Mouse (Mus musculus) neural tube, embryonic 13.5 days (tissue): Measurements from ENCODE around the gene Prkce. TPM values are rescaled to one million over a fixed set of nuclear protein-coding genes. Genes with fewer than 3 reads are reported as not detected.
A peak's percentile ranks its signal among the peaks of the same experiment; 100 is the strongest.

ENCODE experiments used
- ATAC-seq: fragments of 200-750 bp; cut with Nextera tagmentation; 2 replicates; pipeline ENCODE4 v1.8.0; 2017; ENCODE audit warnings: low read depth, mild to moderate bottlenecking, moderate TSS enrichment, moderate library complexity
- H3K27ac ChIP-seq: fragments of 300-500 bp; sonication (generic); replicated peaks from 2 replicates; pipeline ENCODE4 v1.5.1; 2015; ENCODE audit warnings: moderate library complexity, mild to moderate bottlenecking, inconsistent platforms
- H3K27me3 ChIP-seq: fragments of 300-500 bp; sonication (generic); 2 replicates; pipeline ENCODE4 v1.6.1; 2015; ENCODE audit warnings: mild to moderate bottlenecking, inconsistent platforms
- H3K36me3 ChIP-seq: fragments of 300-500 bp; sonication (generic); 2 replicates; pipeline ENCODE4 v1.6.1; 2015; ENCODE audit warnings: mild to moderate bottlenecking, inconsistent platforms
- H3K4me1 ChIP-seq: fragments of 300-500 bp; sonication (generic); replicated peaks from 2 replicates; pipeline ENCODE4 v1.6.1; 2015; ENCODE audit warnings: inconsistent platforms
- H3K4me2 ChIP-seq: fragments of 300-500 bp; sonication (generic); 2 replicates; pipeline ENCODE4 v1.6.1; 2015; ENCODE audit warnings: inconsistent platforms, mild to moderate bottlenecking, moderate library complexity
- H3K4me3 ChIP-seq: fragments of 300-500 bp; sonication (generic); 2 replicates; pipeline ENCODE4 v1.5.1; 2015; ENCODE audit warnings: mild to moderate bottlenecking, inconsistent platforms
- H3K9ac ChIP-seq: fragments of 300-500 bp; sonication (generic); 2 replicates; pipeline ENCODE4 v1.6.1; 2015; ENCODE audit warnings: moderate library complexity, mild to moderate bottlenecking, inconsistent platforms
- H3K9me3 ChIP-seq: fragments of 300-500 bp; sonication (generic); 2 replicates; pipeline ENCODE4 v1.6.1; 2016; ENCODE audit warnings: inconsistent platforms
- WGBS: fragments of 180-500 bp; shearing (Covaris S2); methylation state at CpG from one replicate; pipeline ENCODE4 v1.1.7; 2015; 5-methylcytosine and 5-hydroxymethylcytosine counted together
- polyA plus RNA-seq: library from polyadenylated mRNA; unstranded; fragments of >200 nt; fragmentation: Nextera tagmentation; extraction: Ambion mirVana; gene quantifications from 2 replicates; pipeline ENCODE4 v1.2.1, GENCODE M21; 2015

Gene Prkce
- polyA plus RNA-seq, 1 experiment from 2014 or later, result 27.7 TPM

DNA sequence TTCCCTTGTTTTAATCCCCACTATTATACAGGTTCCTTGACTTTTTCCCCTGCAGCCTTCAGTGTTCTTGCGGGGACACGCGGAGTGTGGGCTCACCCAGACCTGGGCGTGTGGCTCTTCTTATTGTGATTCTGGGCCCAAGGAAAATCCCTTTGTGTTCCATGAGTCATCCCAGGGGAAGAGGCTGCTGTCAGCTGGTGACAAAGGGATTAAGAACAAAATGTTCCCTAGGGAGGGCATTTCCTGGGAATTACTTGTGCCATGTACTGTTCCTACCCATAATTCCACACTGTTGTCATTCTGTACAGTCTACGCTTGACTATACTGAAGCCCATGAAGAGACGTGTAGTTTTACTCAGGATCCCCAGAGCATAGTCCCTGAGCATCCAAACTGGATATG lies 10.6 kb upstream of the Prkce start:
- Histone ChIP-seq H3K27ac (no peak overlapping the region), H3K36me3 (no peaks in the 10 kb centered on the region), H3K4me2 (no peak overlapping the region), H3K4me1 (no peaks in the 10 kb centered on the region; the same call in 1 of the 2 replicates), H3K9me3 (no peaks in the 10 kb centered on the region), H3K4me3 (no peak overlapping the region), H3K27me3 (no peaks in the 10 kb centered on the region), H3K9ac (no peak overlapping the region)
- 79% methylated on average over 6 of the region's 6 CpGs for WGBS
- ATAC-seq, result no peak

DNA sequence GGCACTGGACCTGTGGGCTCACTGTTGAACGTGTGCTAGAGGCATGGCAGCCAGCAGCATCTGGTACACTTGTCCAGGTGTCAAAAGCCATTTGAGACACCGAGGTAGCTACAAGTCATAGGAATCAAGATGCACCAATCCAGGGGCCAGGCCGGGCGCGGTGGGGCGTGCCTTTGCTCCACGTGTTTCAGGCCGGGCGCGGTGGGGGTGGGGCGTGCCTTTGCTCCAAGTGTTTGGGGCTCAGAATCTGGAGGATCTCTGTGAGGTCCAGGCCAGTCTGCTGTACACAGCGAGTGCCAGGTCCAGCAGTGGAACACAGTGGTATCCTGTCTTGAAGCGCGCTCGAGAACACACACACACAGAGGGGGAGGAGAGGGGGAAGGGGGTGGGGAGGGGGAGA lies 4.9 kb upstream of the Prkce start:
- H3K4me1 ChIP-seq, result peaks cover 7% of the 10 kb centered on the region
- H3K9ac ChIP-seq, result no peak overlapping the region
- no peaks in the 10 kb centered on the region for H3K27me3 ChIP-seq
- no peaks in the 10 kb centered on the region for H3K9me3 ChIP-seq
- no peaks in the 10 kb centered on the region for H3K36me3 ChIP-seq
- no peak for ATAC-seq
- 71% methylated on average over 15 of the region's 15 CpGs for WGBS
- no peak overlapping the region for H3K27ac ChIP-seq
- no peak overlapping the region for H3K4me2 ChIP-seq
- H3K4me3 ChIP-seq, result no peak overlapping the region

DNA sequence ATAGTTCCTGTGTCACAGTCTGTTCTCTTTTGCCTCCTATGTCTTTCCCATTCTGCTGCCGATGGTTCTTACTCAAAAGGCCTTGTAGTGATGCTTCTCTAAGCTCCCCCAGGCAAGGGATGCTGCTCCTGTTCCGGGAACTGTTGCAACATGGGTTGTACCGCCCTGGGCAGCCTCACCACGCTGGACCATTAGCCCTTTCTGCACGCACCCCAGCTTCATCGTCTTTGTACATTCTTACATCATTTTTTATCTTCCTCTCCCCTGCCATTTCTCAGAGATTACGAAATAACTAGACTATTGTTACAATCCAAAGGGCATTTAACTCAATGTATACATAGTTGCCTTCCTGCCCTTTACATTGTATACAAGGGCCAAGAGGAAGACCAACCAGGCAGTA lies 3.2 kb upstream of the Prkce start:
- no peak overlapping the region for H3K4me2 ChIP-seq
- WGBS, result 77% methylated on average over 7 of the region's 7 CpGs
- ATAC-seq, result no peak
- no peaks in the 10 kb centered on the region for H3K9me3 ChIP-seq
- no peak overlapping the region for H3K9ac ChIP-seq
- no peak overlapping the region for H3K27ac ChIP-seq
- peaks cover 15% of the 10 kb centered on the region for H3K4me1 ChIP-seq
- no peaks in the 10 kb centered on the region for H3K36me3 ChIP-seq
- H3K27me3 ChIP-seq, result no peaks in the 10 kb centered on the region
- no peak overlapping the region for H3K4me3 ChIP-seq

DNA sequence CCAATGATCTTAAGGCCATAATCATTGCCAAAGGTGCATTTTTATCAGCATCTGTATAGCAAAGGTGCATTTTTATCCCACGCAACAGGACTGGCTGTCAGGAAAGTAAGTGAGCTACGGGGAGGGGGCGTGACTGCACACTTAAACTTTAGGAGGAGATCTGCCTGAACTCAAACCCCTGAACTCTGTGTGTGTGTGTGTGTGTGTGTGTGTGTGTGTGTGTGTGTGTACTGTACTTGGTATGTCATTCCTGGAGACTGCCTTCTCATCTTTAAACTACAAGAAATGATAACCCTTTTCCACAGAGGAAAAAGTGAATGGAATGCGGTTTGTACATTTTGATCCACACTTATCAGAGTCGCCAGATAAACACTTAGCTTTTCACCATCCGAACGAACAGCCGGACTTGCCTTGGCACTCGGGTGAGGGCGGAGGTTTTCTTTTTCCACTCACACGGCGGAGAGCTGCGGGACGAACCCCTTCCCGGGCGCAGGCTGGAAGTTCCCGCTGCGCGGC lies 1.5 kb upstream of the Prkce start:
- H3K9me3 ChIP-seq, result no peaks in the 10 kb centered on the region
- peaks cover 32% of the 10 kb centered on the region for H3K4me1 ChIP-seq
- ATAC-seq, result no peak
- peak overlapping the region; percentile 93 for H3K9ac ChIP-seq
- no peaks in the 10 kb centered on the region for H3K36me3 ChIP-seq
- 3% methylated on average over 19 of the region's 19 CpGs for WGBS
- peak overlapping the region; percentile 76 for H3K4me2 ChIP-seq
- H3K27ac ChIP-seq, result peak overlapping the region; percentile 96
- H3K4me3 ChIP-seq, result peak overlapping the region; percentile 80
- H3K27me3 ChIP-seq, result no peaks in the 10 kb centered on the region

DNA sequence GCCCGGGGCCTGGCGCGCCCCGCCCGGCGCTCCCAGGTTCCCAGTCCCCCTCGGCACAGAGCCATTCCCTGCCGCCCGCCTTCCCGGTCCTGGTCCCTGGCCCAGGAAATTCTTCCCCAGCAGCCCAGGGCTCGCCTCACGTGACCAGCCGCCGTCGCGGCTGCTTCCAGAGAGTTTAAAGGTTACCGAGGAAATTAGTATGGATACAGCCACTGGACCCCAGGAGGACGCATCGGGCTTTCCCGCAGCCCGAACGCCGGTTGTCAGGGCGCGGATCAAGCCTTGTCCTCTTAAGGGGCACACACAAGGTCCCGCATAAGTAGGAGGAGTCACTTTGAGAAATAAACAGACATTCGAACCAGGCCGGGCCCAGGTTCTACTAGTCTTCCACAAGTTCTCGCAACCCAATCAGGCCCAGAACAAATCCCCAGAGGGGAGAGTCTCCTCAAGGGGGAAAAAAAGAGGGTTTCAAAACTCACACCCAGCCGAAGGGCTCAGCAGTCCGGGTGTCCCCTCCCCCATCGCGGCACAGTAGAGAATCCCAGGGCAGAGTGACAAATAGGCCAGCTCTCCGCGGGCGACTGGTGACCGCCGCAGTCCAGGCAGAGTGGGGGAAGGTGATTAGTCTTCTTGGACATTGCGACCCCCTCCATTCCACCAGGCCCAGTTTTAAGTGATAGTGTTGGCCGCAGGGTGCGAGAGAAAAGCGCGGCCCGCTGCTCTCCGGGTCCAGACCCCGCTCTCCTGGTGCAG lies 842 bp upstream of the Prkce start:
- Histone ChIP-seq H3K4me1 (peaks cover 37% of the 10 kb centered on the region), H3K9me3 (no peaks in the 10 kb centered on the region), H3K36me3 (no peaks in the 10 kb centered on the region), H3K27ac (peak overlapping the region; percentile 96), H3K4me3 (peak overlapping the region; percentile 80), H3K4me2 (peak overlapping the region; percentile 76), H3K27me3 (no peaks in the 10 kb centered on the region), H3K9ac (peak overlapping the region; percentile 93)
- WGBS, result under 1% methylated on average over 46 of the region's 46 CpGs
- ATAC-seq, result peak; percentile 75

DNA sequence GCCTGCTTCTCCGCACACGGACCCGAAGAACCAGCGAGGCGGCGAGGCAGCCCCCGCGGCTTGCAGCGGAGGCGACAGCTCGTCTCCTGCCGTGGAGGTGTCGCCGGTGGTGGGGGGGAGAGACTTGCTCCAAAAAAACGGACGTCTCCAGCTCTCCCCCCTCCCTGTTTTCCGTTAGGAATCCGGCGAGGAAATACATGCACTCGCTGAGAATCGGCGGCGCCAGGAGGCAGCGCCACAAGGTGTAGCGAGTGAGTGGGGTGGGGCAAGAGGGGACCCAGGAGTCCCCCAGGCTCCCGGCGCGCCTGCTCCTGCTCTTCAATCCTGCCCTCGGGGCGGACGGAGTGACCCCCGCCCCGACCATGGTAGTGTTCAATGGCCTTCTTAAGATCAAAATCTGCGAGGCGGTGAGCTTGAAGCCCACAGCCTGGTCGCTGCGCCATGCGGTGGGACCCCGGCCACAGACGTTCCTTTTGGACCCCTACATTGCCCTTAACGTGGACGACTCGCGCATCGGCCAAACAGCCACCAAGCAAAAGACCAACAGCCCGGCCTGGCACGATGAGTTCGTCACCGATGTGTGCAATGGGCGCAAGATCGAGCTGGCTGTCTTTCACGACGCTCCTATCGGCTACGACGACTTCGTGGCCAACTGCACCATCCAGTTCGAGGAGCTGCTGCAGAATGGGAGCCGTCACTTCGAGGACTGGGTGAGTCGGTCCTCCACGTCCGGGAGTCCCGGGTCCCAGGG lies 821 bp downstream of the Prkce start:
- Histone ChIP-seq H3K4me1 (peaks cover 42% of the 10 kb centered on the region), H3K27me3 (no peaks in the 10 kb centered on the region), H3K4me2 (peak overlapping the region; percentile 76), H3K36me3 (peaks cover 8% of the 10 kb centered on the region; the same call in 1 of the 2 replicates), H3K9me3 (no peaks in the 10 kb centered on the region), H3K4me3 (peak overlapping the region; percentile 80), H3K9ac (peak overlapping the region; percentile 93), H3K27ac (peak overlapping the region; percentile 96)
- WGBS, result under 1% methylated on average over 64 of the region's 64 CpGs
- peak; percentile 12; the same call in 1 of the 2 replicates for ATAC-seq

DNA sequence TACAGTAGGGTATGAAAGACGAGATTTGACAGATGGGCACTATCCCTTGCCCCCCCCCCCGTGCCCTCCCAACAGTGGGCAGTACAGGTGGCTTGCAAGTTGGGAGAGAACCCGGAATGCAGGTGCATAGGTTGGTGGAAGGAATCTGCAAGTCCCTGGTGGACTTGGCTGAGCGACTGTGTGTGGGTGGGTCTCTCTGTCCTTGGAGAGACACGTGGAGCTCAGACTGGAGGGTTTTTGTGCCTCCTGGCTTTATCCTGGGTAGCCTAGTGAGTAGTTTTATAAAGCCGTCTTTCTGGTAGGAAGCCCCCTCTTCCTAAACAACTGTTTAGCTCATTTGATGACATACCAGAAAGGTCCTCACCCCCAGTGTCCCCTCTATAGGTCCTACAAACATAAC lies 1.5 kb downstream of the Prkce start:
- Histone ChIP-seq H3K36me3 (peaks cover 14% of the 10 kb centered on the region; the same call in 1 of the 2 replicates), H3K4me2 (peak overlapping the region; percentile 76), H3K9me3 (no peaks in the 10 kb centered on the region), H3K4me3 (peak overlapping the region; percentile 80), H3K4me1 (peaks cover 42% of the 10 kb centered on the region), H3K9ac (peak overlapping the region; percentile 93), H3K27me3 (no peaks in the 10 kb centered on the region), H3K27ac (peak overlapping the region; percentile 96; the same call in 1 of the 2 replicates)
- ATAC-seq, result no peak
- WGBS, result 21% methylated on average over 6 of the region's 6 CpGs

DNA sequence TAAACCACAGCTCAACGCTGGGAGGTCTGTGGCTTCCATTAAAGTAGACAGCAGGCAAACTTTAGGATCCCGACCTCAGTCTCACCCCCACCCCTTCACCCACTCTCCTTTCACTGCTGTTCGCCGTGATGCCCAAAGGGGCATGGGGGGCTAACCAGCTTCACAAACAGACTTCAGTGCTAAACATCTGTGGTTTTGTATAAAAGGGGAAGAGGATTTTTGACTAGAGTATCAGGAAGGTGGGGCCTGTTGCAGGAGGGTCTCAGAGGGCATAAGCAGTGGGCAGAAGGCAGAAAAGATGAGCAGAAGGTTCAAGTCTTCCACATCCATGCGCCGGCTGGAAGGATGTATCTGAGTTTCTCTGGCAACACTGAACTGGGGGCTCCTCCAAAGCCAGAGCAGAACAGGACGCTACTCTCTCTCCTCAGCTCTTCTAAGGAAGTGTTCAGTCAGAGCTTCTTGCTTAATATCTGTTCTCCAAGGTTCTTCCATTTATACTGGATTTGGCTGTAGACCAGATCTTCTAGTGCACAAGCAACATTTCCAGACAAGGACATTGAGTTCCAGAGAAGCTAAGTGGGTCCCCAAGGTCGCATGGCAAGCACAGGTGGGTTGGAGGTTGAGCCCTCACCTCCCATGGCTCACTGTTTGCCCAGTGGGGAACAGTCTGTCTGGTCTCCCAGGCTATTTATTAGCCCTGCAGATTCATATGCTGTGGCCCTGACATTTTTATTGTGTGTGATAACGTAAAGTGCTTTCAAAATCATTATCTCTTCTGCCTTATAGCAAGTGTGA lies 2.8 kb downstream of the Prkce start:
- peaks cover 42% of the 10 kb centered on the region for H3K4me1 ChIP-seq

DNA sequence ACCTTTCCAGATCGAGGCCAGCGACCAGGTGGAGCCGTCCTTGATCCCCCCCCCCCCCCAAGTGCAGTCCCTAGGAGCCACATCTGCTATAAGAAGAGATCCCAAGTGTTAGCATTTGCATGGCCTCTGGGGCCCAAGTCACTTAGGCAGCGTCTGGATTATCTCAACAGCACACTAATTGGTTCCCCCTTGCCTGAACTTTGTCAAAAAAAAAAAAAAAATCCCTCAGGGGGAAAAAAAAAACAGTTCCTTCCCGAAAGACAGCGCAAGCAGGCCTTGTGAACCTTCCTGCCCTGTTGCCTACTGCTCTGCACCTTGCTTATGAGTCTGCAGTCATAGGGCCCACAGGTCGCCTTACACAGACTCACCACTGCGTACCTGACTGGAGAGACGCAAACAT lies 7.9 kb downstream of the Prkce start:
- H3K27ac ChIP-seq, result no peak overlapping the region
- no peak overlapping the region for H3K4me2 ChIP-seq
- H3K9me3 ChIP-seq, result no peaks in the 10 kb centered on the region
- peaks cover 14% of the 10 kb centered on the region; the same call in 1 of the 2 replicates for H3K36me3 ChIP-seq
- H3K9ac ChIP-seq, result no peak overlapping the region
- no peak overlapping the region for H3K4me3 ChIP-seq
- 66% methylated on average over 9 of the region's 9 CpGs for WGBS
- no peak for ATAC-seq
- peaks cover 38% of the 10 kb centered on the region for H3K4me1 ChIP-seq
- H3K27me3 ChIP-seq, result no peaks in the 10 kb centered on the region

More for the DNA sequence above, 2.8 kb downstream of the Prkce start:
- Histone ChIP-seq H3K27me3 (no peaks in the 10 kb centered on the region), H3K9ac (peak overlapping the region; percentile 93), H3K27ac (0 out of 2 replicates have a peak overlapping the region, but pooled peaks have one; percentile 18), H3K4me3 (peak overlapping the region; percentile 80), H3K36me3 (peaks cover 14% of the 10 kb centered on the region; the same call in 1 of the 2 replicates), H3K9me3 (no peaks in the 10 kb centered on the region), H3K4me2 (peak overlapping the region; percentile 76)
- no peak for ATAC-seq
- WGBS, result 47% methylated on average over 9 of the region's 9 CpGs

DNA sequence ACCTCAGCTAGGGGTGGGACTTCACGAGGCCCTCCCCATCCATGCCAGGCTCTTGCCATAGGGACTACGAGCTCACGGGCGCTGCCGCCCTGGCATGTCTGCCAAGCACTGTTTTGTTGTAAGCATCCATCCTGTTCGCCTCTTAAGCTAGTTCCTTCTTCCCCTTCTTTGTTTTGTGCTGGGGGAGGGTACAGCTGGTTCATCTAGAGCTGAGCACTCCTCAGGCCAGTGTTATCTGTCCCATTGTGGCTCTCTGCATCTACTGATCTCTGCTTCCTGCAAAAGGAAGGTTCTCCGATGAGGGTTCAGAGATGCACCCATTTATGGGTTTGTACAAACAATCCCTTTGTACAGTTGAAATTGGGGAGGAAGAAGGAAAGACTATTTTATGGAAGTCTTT lies 9.1 kb downstream of the Prkce start:
- WGBS, result 68% methylated on average over 7 of the region's 7 CpGs
- 0 out of 2 replicates have a peak, but pooled peaks cover under 1% of the 10 kb centered on the region for H3K9me3 ChIP-seq

DNA sequence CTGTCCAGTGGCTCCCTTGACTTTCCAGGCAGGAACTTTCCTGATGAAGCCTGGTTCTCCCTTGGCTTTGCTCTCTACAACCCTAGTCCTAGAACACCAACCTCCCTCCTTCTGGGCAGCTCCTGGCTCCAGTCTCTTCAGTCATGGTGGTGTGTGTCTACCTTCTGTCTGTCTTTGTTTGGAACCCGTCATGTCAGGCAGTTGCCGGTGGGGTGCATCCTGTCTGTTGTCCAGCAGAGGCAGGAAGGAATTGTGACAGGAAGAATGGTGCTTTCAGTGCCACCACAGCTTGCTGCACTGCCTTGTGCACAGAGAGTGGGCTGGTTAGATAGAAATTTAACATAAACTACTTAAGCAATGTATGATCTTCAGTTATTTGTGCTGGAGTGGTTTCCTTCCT lies 16.2 kb downstream of the Prkce start:
- Histone ChIP-seq H3K27me3 (no peaks in the 10 kb centered on the region), H3K27ac (no peak overlapping the region), H3K9me3 (peaks cover 3% of the 10 kb centered on the region; the same call in 1 of the 2 replicates), H3K4me3 (no peak overlapping the region), H3K4me2 (no peak overlapping the region), H3K9ac (no peak overlapping the region), H3K4me1 (peaks cover 14% of the 10 kb centered on the region), H3K36me3 (no peaks in the 10 kb centered on the region)
- WGBS, result 23% methylated on average over 2 of the region's 2 CpGs
- ATAC-seq, result no peak

More for the DNA sequence above, 9.1 kb downstream of the Prkce start:
- peaks cover 14% of the 10 kb centered on the region; the same call in 1 of the 2 replicates for H3K36me3 ChIP-seq
- no peaks in the 10 kb centered on the region for H3K27me3 ChIP-seq
- ATAC-seq, result no peak
- H3K4me1 ChIP-seq, result peaks cover 27% of the 10 kb centered on the region
- no peak overlapping the region for H3K4me3 ChIP-seq
- no peak overlapping the region for H3K4me2 ChIP-seq
- no peak overlapping the region for H3K27ac ChIP-seq
- H3K9ac ChIP-seq, result no peak overlapping the region
